Mouse (Mus musculus) liver, adult 2 months (tissue): ENCODE data around the gene Asah2.

Experiments used
- CTCF ChIP-seq: fragments of 200-500 bp; IDR thresholded peaks from 2 replicates; pipeline ENCODE4 v1.5.1; 2011; ENCODE audit warnings: low read depth, low read length, control low read depth
- POLR2A ChIP-seq: fragments of 200-500 bp; IDR thresholded peaks from 2 replicates; pipeline ENCODE4 v1.6.1; 2011; ENCODE audit warnings: low read length, control low read depth; ENCODE audit not compliant: insufficient read depth; ENCODE audit errors: extremely low read depth

DNA sequence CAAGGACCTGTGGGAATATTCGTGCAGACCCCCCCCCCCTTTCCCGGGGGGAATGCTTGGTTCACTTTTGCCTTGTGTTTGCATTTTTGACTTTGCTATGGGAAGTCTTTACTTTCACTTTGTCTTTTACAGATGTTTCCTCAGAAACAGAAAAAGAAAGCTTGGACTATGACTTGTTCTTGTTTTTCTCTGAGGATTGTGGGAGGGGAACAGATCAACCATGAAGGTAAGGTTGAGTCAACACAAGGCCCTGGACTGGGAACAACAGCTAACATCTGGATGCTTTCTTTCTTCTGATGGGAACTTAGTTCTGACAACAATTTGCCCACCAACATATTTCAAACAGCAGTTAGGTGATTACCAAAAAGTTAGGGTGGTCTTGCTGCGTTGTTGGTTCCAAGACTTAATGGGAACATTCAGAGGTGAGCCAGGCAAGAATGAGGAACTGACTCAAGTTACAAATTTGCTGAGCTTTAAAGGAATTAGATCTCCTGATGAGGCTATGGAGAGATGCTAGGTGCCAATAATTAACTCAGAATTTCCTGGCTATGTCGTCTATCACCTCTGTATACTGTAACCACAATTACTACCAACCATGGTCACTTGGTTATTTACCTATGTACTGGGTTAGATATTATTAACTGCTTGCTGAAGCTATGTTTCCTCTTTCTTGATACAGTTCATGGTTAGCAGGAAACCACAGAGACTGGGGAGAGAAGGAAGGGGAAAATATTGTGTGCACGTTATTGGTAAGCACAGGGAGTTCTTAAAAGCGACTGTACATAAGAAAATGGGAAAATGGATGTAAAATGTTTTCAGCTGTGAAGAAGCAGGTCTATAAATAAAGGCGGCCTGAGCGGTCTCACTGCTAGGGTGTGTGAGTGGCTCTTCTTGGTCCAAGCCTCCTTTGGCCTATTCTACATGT lies 4.1 kb upstream of the Asah2 start:
- TF ChIP-seq POLR2A = no peak
- TF ChIP-seq CTCF = no peak
